Mouse (Mus musculus) kidney, adult 2 months (tissue): ENCODE results near the gene Gm9821.

Experiments used
- CTCF ChIP-seq: fragments of 200-500 bp; conservative IDR thresholded peaks from 2 replicates; pipeline ENCODE4 v1.5.1; 2011; ENCODE audit warnings: low read depth, mild to moderate bottlenecking, control low read depth, low read length, moderate library complexity, mixed read lengths; ENCODE audit not compliant: insufficient read depth, insufficient read length
- POLR2A ChIP-seq: fragments of 200-500 bp; IDR thresholded peaks from one replicate; pipeline ENCODE4 v1.6.1; 2011; ENCODE audit warnings: low read depth, low read length, control low read depth

GRCm38 (mm10) chr2:91939303-91939935 is 6.1 kb upstream of the Gm9821 start:
- TF ChIP-seq CTCF (no peak), POLR2A (no peak)
